Mouse (Mus musculus): ENCODE data around the gene Enam. TPM values are rescaled to one million over a fixed set of nuclear protein-coding genes. Genes with fewer than 3 reads are reported as not detected.
"Not testable (repeated sequence)": the region's sequence is repeated elsewhere in the genome, so short reads cannot be mapped to it uniquely, and the experiment has no call there.

The Enam gene
- polyA plus RNA-seq, 1 experiment from 2014 or later, result 0.06 TPM

DNA sequence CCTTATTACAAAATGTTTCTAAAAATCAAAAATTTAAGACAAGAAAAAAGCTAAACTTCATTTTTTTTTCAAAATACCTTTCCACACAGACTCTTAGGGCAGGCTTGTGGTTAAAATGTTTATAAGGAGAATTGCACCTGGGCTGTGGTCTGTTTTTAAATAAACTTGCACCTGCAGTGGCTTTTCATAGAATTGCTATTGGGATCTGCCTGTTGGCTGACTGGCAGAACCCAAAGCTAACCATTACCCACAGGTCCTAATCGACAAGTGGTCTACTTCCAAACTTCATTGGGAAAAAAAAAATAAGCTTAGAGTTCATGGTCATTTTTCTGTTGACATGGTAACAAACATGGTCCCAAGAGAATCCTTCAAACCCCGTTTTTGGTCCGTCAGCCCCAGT lies 46.9 kb downstream of the Enam start:
- Histone ChIP-seq H3K27ac (no peak overlapping the region), H3K27me3 (no peaks in the 10 kb centered on the region), H3K4me3 (replicated peaks) (no peak overlapping the region), H3K4me1 (replicated peaks) (no peaks in the 10 kb centered on the region), H3K9ac (replicated peaks) (no peak overlapping the region), H3K9me3 (no peaks in the 10 kb centered on the region), H3K4me2 (no peak overlapping the region), H3K36me3 (no peaks in the 10 kb centered on the region)
- 80% methylated on average over 3 of the region's 3 CpGs for WGBS
- no peak for ATAC-seq (ENCODE audit: insufficient number of reproducible peaks, insufficient read depth, low FRiP score, low TSS enrichment, low read depth)

DNA sequence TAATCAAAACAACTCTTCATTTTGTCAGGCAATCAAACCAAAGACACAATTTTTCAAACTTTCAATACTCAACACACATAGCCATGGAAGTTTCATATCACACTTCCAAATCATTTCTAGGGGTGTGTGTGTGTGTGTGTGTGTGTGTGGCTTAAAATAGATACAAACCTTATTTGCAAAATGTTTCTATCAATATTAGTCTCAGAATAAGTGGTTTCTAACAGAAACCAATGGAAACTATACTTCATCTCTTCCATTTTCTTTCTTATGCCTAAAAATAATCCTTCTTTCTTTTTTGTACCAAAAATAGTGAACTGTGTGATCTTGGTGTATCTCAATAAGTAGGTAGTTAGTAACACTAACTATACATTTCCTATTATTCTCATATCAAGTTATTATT lies 53.1 kb downstream of the Enam start:
- ATAC-seq (ENCODE audit: insufficient number of reproducible peaks, insufficient read depth, low FRiP score, low TSS enrichment, low read depth), result no peak
- H3K27me3 ChIP-seq, result no peaks in the 10 kb centered on the region
- H3K4me2 ChIP-seq, result no peak overlapping the region
- no peak overlapping the region for H3K27ac ChIP-seq
- no peak overlapping the region for H3K9ac ChIP-seq (replicated peaks)
- no peak overlapping the region for H3K4me3 ChIP-seq (replicated peaks)
- no peaks in the 10 kb centered on the region for H3K36me3 ChIP-seq
- H3K4me1 ChIP-seq (replicated peaks), result no peaks in the 10 kb centered on the region
- no peaks in the 10 kb centered on the region for H3K9me3 ChIP-seq

DNA sequence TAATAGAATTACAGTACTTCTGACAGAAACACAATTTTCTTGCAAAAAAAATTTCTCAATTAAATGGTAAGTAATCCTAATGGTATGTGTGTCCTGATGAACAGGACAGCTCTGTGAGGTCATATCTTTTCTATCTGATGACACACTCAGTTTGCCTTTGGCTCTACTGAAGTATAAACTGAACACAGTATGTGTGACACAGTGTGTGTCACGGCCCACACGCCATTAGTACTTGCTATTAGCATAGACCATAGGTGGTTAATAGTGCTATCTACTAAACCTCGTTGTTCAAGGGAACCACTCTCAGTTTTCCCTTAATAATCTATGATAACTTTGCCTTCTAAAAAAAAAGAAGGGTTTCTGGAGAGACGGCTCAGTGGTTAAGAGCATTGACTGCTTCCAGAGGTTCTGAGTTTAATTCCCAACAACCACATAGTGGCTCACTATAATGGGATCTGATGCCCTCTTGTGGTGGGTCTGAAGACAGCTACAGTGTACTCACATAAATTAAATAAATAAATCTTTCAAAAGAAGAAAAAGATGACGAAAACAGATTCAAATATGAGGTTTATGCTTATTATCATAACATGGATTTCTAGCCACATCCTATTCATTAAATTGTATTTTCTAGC lies 55.0 kb downstream of the Enam start:
- H3K36me3 ChIP-seq, result no peaks in the 10 kb centered on the region
- H3K27ac ChIP-seq, result no peak overlapping the region
- no peaks in the 10 kb centered on the region for H3K9me3 ChIP-seq
- no peaks in the 10 kb centered on the region for H3K4me1 ChIP-seq (replicated peaks)
- no peaks in the 10 kb centered on the region for H3K27me3 ChIP-seq
- H3K4me3 ChIP-seq (replicated peaks), result no peak overlapping the region
- WGBS, result 64% methylated on average over 5 of the region's 5 CpGs
- no peak overlapping the region for H3K9ac ChIP-seq (replicated peaks)
- no peak for ATAC-seq (ENCODE audit: insufficient number of reproducible peaks, insufficient read depth, low FRiP score, low TSS enrichment, low read depth)
- no peak overlapping the region for H3K4me2 ChIP-seq

DNA sequence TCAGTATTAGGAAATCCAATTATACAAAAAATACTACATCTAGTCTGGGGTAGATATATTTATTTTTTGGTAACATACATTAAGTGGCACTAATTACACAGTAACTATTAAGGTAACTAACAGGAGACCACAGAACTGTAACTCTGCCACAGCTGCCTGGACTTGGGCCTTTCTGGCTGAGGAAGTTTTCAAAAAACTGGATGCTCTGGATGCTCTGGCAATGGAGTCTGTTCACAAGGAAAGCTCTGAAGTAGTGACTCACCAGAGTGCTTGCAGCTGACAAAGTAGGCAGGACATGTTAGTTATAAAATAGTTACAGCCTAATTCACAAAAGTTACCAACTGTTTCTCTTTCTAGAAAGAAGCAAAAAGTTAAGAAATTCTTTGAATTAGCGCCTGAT lies 56.6 kb downstream of the Enam start:
- H3K27me3 ChIP-seq; ATAC-seq (ENCODE audit: insufficient number of reproducible peaks, insufficient read depth, low FRiP score, low TSS enrichment, low read depth); H3K4me1 ChIP-seq (replicated peaks); H3K9me3 ChIP-seq; H3K27ac ChIP-seq; H3K4me3 ChIP-seq (replicated peaks); H3K4me2 ChIP-seq; H3K9ac ChIP-seq (replicated peaks); H3K36me3 ChIP-seq: not testable (repeated sequence)
- WGBS, result 94% methylated on average over 1 of the region's 1 CpGs

DNA sequence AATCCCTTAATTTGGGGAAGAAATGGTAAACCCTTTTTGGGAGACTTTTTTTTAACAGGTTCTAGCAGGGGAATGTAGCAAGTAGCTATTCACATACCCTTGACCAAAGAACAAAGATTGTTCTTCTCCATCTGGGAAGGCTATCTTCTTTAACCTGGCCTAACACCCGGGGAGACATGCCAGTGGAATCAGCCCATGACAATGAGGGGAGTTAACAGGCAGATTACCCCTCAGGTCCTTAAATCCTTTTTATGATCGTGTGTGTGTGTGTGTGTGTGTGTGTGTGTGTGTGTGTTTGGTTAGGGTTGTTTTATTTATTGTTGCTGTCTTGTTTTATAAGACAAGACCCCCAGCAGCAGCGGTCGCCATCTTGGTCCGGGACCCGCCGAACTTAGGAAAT lies 57.8 kb downstream of the Enam start:
- H3K4me3 ChIP-seq (replicated peaks), result no peak overlapping the region
- 85% methylated on average over 7 of the region's 7 CpGs for WGBS
- ATAC-seq (ENCODE audit: insufficient number of reproducible peaks, insufficient read depth, low FRiP score, low TSS enrichment, low read depth), result no peak
- H3K27ac ChIP-seq, result no peak overlapping the region
- no peaks in the 10 kb centered on the region for H3K4me1 ChIP-seq (replicated peaks)
- no peak overlapping the region for H3K4me2 ChIP-seq
- no peaks in the 10 kb centered on the region for H3K9me3 ChIP-seq
- no peaks in the 10 kb centered on the region for H3K36me3 ChIP-seq
- no peaks in the 10 kb centered on the region for H3K27me3 ChIP-seq
- no peak overlapping the region for H3K9ac ChIP-seq (replicated peaks)

DNA sequence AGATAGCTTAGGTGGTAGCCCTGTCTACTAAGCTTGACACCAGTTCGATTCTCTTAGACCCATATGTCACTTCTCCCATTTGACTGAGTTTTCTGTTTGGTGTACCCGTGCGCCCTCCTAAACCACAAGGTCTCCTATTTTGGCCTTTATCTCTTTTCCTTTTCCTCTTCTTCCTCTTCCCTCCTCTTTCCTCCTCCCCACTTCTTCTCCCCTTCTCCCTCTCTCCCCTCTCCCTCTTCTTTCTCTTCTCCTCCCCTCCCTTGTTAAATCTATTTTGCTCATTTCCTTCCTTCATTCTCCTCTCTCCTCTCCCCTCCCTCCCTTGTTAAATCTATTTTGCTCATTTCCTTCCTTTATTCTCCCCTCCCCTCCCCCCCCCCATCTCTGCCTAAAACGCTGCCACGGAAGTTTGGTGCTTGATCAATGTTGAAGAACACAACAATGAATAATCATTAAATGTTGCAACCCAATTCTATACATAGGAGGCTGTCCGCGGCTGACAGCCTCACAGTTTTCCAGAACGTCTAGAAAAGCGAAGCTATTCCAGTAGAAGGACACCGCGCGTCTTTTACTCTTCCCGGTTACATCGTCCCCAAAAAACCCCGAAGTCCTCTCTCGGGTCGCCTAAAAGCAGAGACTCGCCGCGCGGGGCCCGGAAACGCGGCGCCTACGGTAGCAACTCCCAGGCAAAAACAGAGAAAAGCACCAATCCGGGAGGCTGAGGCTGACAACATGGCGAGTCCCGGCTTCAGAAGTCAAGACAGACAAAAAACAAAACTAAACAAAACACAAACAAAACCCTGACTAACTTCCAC lies 65.7 kb downstream of the Enam start:
- ATAC-seq (ENCODE audit: insufficient number of reproducible peaks, insufficient read depth, low FRiP score, low TSS enrichment, low read depth), result peak; percentile 33
- 8% methylated on average over 29 of the region's 29 CpGs for whole genome bisulfite sequencing
- no peaks in the 10 kb centered on the region for H3K9me3 ChIP-seq
- no peaks in the 10 kb centered on the region for H3K27me3 ChIP-seq
- peaks cover 10% of the 10 kb centered on the region for H3K4me1 ChIP-seq (replicated peaks)
- peak overlapping the region; percentile 84 for H3K4me3 ChIP-seq (replicated peaks)
- H3K9ac ChIP-seq (replicated peaks), result peak overlapping the region; percentile 72
- H3K36me3 ChIP-seq, result peaks cover 15% of the 10 kb centered on the region
- H3K4me2 ChIP-seq, result peak overlapping the region; percentile 60
- H3K27ac ChIP-seq, result peak overlapping the region; percentile 93

DNA sequence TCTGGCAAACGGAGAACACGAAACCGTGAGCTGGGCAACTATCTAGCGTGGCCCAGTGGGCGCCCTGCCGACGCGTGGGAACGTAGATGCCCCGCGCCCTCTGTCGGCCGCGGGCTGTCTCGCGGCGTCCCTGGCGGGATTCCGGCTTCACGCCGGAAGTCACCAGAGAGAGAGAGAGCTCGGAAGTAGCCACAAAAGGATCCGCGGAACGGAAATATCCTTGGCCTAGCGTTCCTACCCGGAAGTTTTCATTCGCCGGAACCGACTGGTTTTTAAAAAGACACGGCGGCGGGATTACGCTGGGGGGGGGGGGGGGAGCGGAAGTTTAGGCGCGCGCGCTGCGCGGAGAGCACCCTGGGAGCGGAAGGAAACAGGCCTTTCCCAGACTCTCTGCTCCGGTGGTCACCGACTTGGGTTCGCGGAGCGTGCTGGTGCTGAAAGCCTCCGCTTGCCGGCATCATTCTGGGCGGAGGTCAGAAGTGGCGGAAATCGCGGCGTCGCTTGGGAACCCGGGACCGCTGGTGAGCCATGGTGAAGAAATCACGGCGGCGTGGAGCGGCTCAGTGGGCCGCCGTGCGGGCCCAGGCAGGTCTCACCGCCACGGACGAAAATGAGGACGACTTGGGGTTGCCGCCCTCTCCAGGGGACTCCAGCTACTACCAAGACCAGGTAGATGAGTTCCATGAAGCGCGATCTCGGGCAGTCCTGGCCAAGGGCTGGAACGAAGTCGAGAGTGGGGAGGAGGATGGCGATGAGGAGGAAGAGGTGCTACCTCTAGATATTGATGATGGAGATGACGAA lies 66.5 kb downstream of the Enam start, which contains the start of gene Utp3:
TSS of gene Utp3 (plus strand) at position 377 of the 801 bp plus-strand sequence.
- peak within 1 kb of the TSS; percentile 82 for H3K4me2 ChIP-seq
- H3K4me3 ChIP-seq (replicated peaks), result peak within 1 kb of the TSS; percentile 84
- peaks cover 15% of the 10 kb centered on the region for H3K36me3 ChIP-seq
- under 1% methylated on average over 72 of the region's 76 CpGs for WGBS
- H3K4me1 ChIP-seq (replicated peaks), result peaks cover 10% of the 10 kb centered on the region
- H3K27me3 ChIP-seq, result no peaks in the 10 kb centered on the region
- no peaks in the 10 kb centered on the region for H3K9me3 ChIP-seq
- peak within 1 kb of the TSS; percentile 93 for H3K27ac ChIP-seq
- peak within 1 kb of the TSS; percentile 87 for H3K9ac ChIP-seq (replicated peaks)
- peak; percentile 96 for ATAC-seq (ENCODE audit: insufficient number of reproducible peaks, insufficient read depth, low FRiP score, low TSS enrichment, low read depth)

Other genes starting within 250 kb of the Enam start
- not detected in 2 replicates for gene Gm7714, start 219.1 kb upstream of the Enam start, polyA plus RNA-seq (2016; fragmentation: Nextera tagmentation; extraction: Ambion mirVana)
- not detected in 2 replicates for gene Prol1, start 170.7 kb upstream of the Enam start, polyA plus RNA-seq (2016; fragmentation: Nextera tagmentation; extraction: Ambion mirVana)
- gene Amtn, start 111.9 kb upstream of the Enam start, polyA plus RNA-seq (2016; fragmentation: Nextera tagmentation; extraction: Ambion mirVana), result not detected in 2 replicates
- gene Ambn, start 32.0 kb upstream of the Enam start, polyA plus RNA-seq (2016; fragmentation: Nextera tagmentation; extraction: Ambion mirVana), result 1.3 and 2.1 TPM in 2 replicates
- gene Jchain, start 39.9 kb downstream of the Enam start, polyA plus RNA-seq (2016; fragmentation: Nextera tagmentation; extraction: Ambion mirVana), result not detected in 2 replicates
- gene Utp3, start 66.5 kb downstream of the Enam start, polyA plus RNA-seq (2016; fragmentation: Nextera tagmentation; extraction: Ambion mirVana), result 71.1 and 81.0 TPM in 2 replicates
- gene Rufy3, start 77.1 kb downstream of the Enam start, polyA plus RNA-seq (2016; fragmentation: Nextera tagmentation; extraction: Ambion mirVana), result 13.8 TPM in 2 replicates
- 67.6 and 71.5 TPM in 2 replicates for gene Grsf1, start 188.2 kb downstream of the Enam start, polyA plus RNA-seq (2016; fragmentation: Nextera tagmentation; extraction: Ambion mirVana)
- 11.8 and 12.9 TPM in 2 replicates for gene Mob1b, start 232.9 kb downstream of the Enam start, polyA plus RNA-seq (2016; fragmentation: Nextera tagmentation; extraction: Ambion mirVana)

Data from limb, embryonic 12.5 days (tissue).